Mouse (Mus musculus) forebrain, embryonic 16.5 days (tissue): ENCODE results near the gene Mrgpra6. TPM values are rescaled to one million over a fixed set of nuclear protein-coding genes. Genes with fewer than 3 reads are reported as not detected.
A peak's percentile ranks its signal among the peaks of the same experiment; 100 is the strongest.

ENCODE experiments used
- ATAC-seq: fragments of 200-750 bp; cut with Nextera tagmentation; 2 replicates; pipeline ENCODE4 v1.8.0; 2017; ENCODE audit warnings: mild to moderate bottlenecking, moderate library complexity
- H3K27ac ChIP-seq: fragments of 300-500 bp; sonication (generic); 2 replicates; pipeline ENCODE4 v1.5.1; 2014; ENCODE audit warnings: low read length, control low read depth
- H3K27me3 ChIP-seq: fragments of 300-500 bp; sonication (generic); replicated peaks from 2 replicates; pipeline ENCODE4 v1.6.1; 2014; ENCODE audit warnings: low read length; ENCODE audit not compliant: control insufficient read depth, insufficient read depth
- H3K36me3 ChIP-seq: fragments of 300-500 bp; sonication (generic); 2 replicates; pipeline ENCODE4 v1.6.1; 2014; ENCODE audit not compliant: control insufficient read depth, insufficient read depth
- H3K4me1 ChIP-seq: fragments of 300-500 bp; sonication (generic); replicated peaks from 2 replicates; pipeline ENCODE4 v1.6.1; 2014; ENCODE audit warnings: low read length; ENCODE audit not compliant: control insufficient read depth, insufficient read depth
- H3K4me2 ChIP-seq: fragments of 300-500 bp; sonication (generic); 2 replicates; pipeline ENCODE4 v1.6.1; 2014; ENCODE audit warnings: mild to moderate bottlenecking, low read length, control low read depth
- H3K4me3 ChIP-seq: fragments of 300-500 bp; sonication (generic); replicated peaks from 2 replicates; pipeline ENCODE4 v1.5.1; 2014; ENCODE audit warnings: mild to moderate bottlenecking, low read length, control low read depth
- H3K9ac ChIP-seq: fragments of 300-500 bp; sonication (generic); replicated peaks from 2 replicates; pipeline ENCODE4 v1.6.1; 2014; ENCODE audit warnings: low read depth, low read length, control low read depth
- H3K9me3 ChIP-seq: fragments of 300-500 bp; sonication (generic); 2 replicates; pipeline ENCODE4 v1.6.1; 2016; ENCODE audit warnings: low read length; ENCODE audit not compliant: control insufficient read depth
- WGBS: fragments of 180-500 bp; shearing (Covaris S2); extraction: QIAGEN DNeasy Blood & Tissue Kit; methylation state at CpG from one replicate; pipeline ENCODE4 v1.1.7; 2014; 5-methylcytosine and 5-hydroxymethylcytosine counted together
- polyA plus RNA-seq: library from polyadenylated mRNA; unstranded; fragments of >200 nt; fragmentation: Nextera tagmentation; extraction: Ambion mirVana; gene quantifications from 2 replicates; pipeline ENCODE4 v1.2.1, GENCODE M21; 2015

The Mrgpra6 gene
- polyA plus RNA-seq, 1 experiment from 2014 or later: not detected

DNA sequence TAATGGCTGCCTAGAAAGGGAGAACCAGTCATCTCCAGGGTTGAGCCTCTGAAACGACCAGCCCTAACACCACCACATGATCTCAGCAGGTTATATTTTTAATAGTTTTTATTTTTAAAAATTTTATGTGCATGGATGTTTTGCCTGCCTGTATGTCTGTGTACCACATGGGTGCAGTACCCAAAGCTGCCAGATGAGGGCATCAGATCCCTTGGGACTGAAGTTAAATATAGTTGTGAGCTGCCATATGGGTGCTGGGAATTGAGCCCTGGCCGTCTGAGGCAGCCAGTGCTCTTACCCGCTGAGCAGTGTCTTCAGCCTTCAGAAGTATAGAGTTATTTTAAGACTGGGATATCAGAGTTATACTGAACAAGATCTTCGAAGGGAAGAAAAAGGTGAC lies 49.3 kb downstream of the Mrgpra6 start:
- H3K36me3 ChIP-seq: no peaks in the 10 kb centered on the region
- H3K27ac ChIP-seq: no peak overlapping the region
- H3K4me1 ChIP-seq: no peaks in the 10 kb centered on the region
- WGBS: 95% methylated on average over 4 of the region's 4 CpGs
- H3K9me3 ChIP-seq: no peaks in the 10 kb centered on the region
- ATAC-seq: no peak
- H3K4me2 ChIP-seq: no peak overlapping the region
- H3K9ac ChIP-seq: no peak overlapping the region
- no peaks in the 10 kb centered on the region for H3K27me3 ChIP-seq
- no peak overlapping the region for H3K4me3 ChIP-seq

DNA sequence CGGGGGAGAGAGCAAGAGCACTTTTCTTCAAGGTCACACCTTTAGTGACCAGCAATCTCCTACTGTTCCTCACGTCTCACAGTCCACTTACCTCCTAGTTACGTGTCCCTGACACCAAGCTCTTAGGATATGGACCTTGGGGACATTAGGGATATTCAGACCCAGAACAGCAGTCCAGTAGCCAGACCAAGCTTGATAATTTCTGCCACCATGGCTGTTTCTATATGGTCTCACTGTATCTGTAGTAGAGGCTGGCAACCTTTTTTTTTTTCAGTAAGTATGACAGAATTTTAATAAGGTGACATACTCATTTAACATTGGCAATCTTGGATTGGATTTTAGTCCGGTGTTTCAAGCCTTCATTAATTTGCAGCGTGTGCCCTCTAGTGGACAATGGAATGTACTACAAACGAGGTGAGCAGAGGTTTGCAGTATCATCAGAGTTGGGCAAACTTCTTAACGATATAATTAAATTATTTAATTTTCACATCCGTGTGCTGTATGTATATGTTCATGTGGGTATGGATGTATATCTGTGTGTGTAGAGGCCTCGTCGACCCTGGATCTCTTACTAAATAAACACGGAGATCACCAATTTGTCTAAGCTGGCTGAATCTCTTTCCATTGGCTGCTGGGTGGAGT lies 54.2 kb downstream of the Mrgpra6 start:
- no peaks in the 10 kb centered on the region for H3K36me3 ChIP-seq
- no peak overlapping the region for H3K4me2 ChIP-seq
- peak; percentile 64 for ATAC-seq

DNA sequence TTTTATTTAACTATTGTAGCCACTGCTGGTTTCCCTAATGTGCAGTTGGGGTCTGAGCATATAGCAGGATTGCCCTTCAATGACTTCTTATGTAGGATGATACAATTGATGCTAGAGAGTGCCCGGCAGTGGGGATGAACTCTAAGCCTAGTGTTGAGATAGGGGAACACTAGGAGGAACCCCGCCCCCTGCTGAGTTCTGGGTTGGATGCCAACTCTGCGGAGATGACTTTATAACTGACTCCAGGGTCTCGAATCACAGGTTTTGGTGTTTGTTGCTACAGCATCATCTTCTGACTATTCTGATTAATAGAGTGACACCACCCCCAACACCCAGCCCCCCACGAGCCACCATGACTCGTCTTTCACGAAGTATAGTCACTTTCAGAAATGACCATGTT lies 56.4 kb downstream of the Mrgpra6 start:
- WGBS: 81% methylated on average over 7 of the region's 7 CpGs
- Histone ChIP-seq H3K4me1 (no peaks in the 10 kb centered on the region), H3K27me3 (no peaks in the 10 kb centered on the region), H3K4me2 (no peak overlapping the region), H3K36me3 (no peaks in the 10 kb centered on the region), H3K9ac (no peak overlapping the region), H3K4me3 (no peak overlapping the region), H3K27ac (no peak overlapping the region), H3K9me3 (no peaks in the 10 kb centered on the region)
- ATAC-seq: no peak

More for the DNA sequence above, 54.2 kb downstream of the Mrgpra6 start:
- no peaks in the 10 kb centered on the region for H3K27me3 ChIP-seq
- no peak overlapping the region for H3K9ac ChIP-seq
- no peaks in the 10 kb centered on the region for H3K4me1 ChIP-seq
- H3K9me3 ChIP-seq: no peaks in the 10 kb centered on the region
- no peak overlapping the region for H3K4me3 ChIP-seq
- WGBS: 14% methylated on average over 11 of the region's 11 CpGs
- no peak overlapping the region for H3K27ac ChIP-seq

DNA sequence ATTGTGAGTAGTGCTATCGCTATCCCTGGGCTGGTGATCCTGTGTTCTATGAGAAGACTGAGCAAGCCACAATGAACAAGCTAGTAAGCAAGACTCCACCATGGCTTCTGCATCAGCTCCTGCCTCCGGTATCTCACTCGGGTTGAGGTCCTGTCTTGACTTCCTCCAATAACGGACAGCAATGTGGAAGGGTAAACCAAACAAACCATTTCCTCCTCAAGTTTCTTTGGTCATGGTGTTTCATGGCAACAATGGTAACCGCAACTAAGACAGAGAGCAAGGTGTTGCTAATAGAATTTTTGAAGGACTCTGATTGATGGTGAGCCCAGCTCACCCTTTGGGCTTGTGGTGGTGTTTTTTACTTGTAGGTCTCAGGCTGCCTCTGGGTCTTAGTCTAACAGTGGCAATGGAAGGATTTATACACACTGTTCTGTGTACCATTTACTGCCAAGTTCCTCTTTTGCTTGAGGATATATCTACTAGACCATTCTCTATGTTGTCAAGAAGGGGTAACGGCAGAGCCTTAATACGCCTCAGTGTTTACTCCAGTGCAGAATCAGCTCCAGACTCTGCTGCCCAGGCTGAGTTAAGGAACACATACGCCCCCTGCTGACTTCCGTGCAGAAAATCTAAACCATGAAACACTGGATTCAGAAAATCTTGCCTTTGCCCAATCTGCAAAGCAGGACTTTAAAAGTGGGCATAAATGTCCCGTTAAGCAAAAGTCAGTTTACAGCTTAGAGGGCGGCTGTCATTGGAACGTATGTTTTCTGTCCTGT lies 58.5 kb downstream of the Mrgpra6 start:
- 65% methylated on average over 12 of the region's 12 CpGs for WGBS
- no peaks in the 10 kb centered on the region for H3K4me1 ChIP-seq
- H3K27ac ChIP-seq: no peak overlapping the region
- no peak overlapping the region for H3K4me2 ChIP-seq
- H3K36me3 ChIP-seq: no peaks in the 10 kb centered on the region
- no peaks in the 10 kb centered on the region for H3K27me3 ChIP-seq
- no peak overlapping the region for H3K4me3 ChIP-seq
- no peaks in the 10 kb centered on the region for H3K9me3 ChIP-seq
- no peak overlapping the region for H3K9ac ChIP-seq
- ATAC-seq: no peak

DNA sequence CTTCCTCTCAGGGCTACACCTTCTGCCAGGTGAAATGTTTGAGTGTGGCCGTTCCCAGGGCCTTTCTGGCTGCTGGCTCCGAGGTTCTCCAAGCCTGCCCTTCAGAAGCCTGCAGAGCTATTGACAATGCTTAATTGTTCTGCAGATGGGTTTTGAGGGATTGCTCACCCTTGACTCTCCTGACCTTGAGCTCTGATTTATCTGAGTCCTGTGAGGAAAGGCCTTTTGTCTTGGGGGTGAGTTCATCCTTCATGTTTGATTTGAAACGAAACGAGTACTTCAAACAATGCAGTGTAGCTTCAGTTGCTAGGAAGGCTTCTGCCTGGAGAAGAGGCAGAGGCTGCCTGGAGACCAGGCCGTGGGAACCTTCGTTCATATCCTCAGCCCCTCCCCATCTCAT lies 60.4 kb downstream of the Mrgpra6 start:
- Histone ChIP-seq H3K9me3 (no peaks in the 10 kb centered on the region), H3K4me1 (no peaks in the 10 kb centered on the region), H3K27ac (no peak overlapping the region), H3K27me3 (no peaks in the 10 kb centered on the region), H3K4me2 (no peak overlapping the region), H3K4me3 (no peak overlapping the region), H3K36me3 (no peaks in the 10 kb centered on the region), H3K9ac (no peak overlapping the region)
- 46% methylated on average over 6 of the region's 6 CpGs for WGBS
- no peak for ATAC-seq

DNA sequence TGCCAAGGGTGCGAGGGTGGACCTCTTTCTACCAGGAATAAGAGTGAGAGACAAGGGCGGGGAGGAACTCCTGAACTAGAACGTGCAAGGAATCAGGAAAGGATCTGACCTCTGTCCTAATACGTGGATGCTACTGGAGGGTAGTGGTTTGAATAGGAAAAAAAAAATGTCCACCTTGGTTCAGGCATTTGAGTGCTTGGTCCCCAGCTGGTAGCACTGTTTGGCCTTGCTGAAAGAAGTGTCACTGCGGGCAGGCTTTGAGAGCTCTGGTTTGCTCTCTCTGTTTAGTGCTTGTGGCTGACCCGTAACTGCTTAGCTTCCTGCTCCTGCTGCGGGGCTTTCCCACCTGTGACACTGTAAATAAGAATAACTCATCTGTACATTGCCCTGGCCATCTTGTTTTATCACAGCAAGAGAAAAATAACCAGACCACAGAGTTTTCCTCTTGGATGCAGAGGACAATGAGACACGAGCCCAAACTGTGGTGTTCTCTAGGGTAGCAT lies 64.8 kb downstream of the Mrgpra6 start:
- Histone ChIP-seq H3K4me1 (no peaks in the 10 kb centered on the region), H3K9me3 (no peaks in the 10 kb centered on the region), H3K27ac (no peak overlapping the region), H3K9ac (no peak overlapping the region), H3K4me3 (no peak overlapping the region), H3K36me3 (no peaks in the 10 kb centered on the region), H3K4me2 (no peak overlapping the region), H3K27me3 (peaks cover 2% of the 10 kb centered on the region; the same call in 1 of the 2 replicates)
- no peak for ATAC-seq
- 86% methylated on average over 8 of the region's 8 CpGs for WGBS

Other genes starting within 250 kb of the Mrgpra6 start
- 7.7 and 8.9 TPM in 2 replicates for gene Uevld, start 246.4 kb downstream of the Mrgpra6 start, polyA plus RNA-seq
- gene Gm9999, start 221.3 kb downstream of the Mrgpra6 start, polyA plus RNA-seq: not detected in 2 replicates
- 11.2 and 14.3 TPM in 2 replicates for gene Spty2d1, start 196.5 kb downstream of the Mrgpra6 start, polyA plus RNA-seq
- gene Tmem86a, start 154.3 kb downstream of the Mrgpra6 start, polyA plus RNA-seq: 27.7 and 27.9 TPM in 2 replicates
- 68.5 and 103 TPM in 2 replicates for gene Ptpn5, start 71.2 kb downstream of the Mrgpra6 start, polyA plus RNA-seq
- not detected in 2 replicates for gene Mrgpra9, start 47.9 kb upstream of the Mrgpra6 start, polyA plus RNA-seq
- gene Mrgpra1, start 149.3 kb upstream of the Mrgpra6 start, polyA plus RNA-seq: not detected in 2 replicates
- not detected in 2 replicates for gene Mrgpra2a, start 247.2 kb upstream of the Mrgpra6 start, polyA plus RNA-seq